Mouse (Mus musculus) megakaryocyte, embryonic 14.5 days (primary cell): ENCODE data around the gene Tnnt2. TPM values are rescaled to one million over a fixed set of nuclear protein-coding genes. Genes with fewer than 3 reads are reported as not detected.

Source experiments
- H3K27me3 ChIP-seq: replicated peaks from 2 replicates; pipeline ENCODE3; 2012; ENCODE audit warnings: inconsistent platforms
- H3K36me3 ChIP-seq: replicated peaks from 2 replicates; pipeline ENCODE3; 2012; ENCODE audit warnings: low read length, inconsistent platforms, mixed read lengths
- H3K4me1 ChIP-seq: 2 replicates; pipeline ENCODE4 v1.6.1; 2012; ENCODE audit warnings: inconsistent platforms
- H3K4me3 ChIP-seq: replicated peaks from 2 replicates; pipeline ENCODE3; 2012; ENCODE audit warnings: moderate library complexity, mild to moderate bottlenecking, inconsistent platforms
- H3K9me3 ChIP-seq: 2 replicates; pipeline ENCODE4 v1.6.1; 2012; ENCODE audit warnings: inconsistent platforms
- FLI1 ChIP-seq: IDR thresholded peaks from 2 replicates; pipeline ENCODE4 v1.6.1; 2012; ENCODE audit warnings: low read length, inconsistent platforms, mixed read lengths
- GATA1 ChIP-seq: IDR thresholded peaks from 3 replicates; pipeline ENCODE4 v1.6.1; 2012; ENCODE audit warnings: mixed read lengths, low read length, inconsistent platforms, borderline replicate concordance
- polyA plus RNA-seq: library from polyadenylated mRNA; stranded (reverse); fragments of >175 nt; gene quantifications from 2 replicates; pipeline ENCODE4 v1.2.3, GENCODE M21; 2012; ENCODE audit warnings: low replicate concordance; ENCODE audit not compliant: insufficient read depth

Gene Tnnt2
- polyA plus RNA-seq, 1 experiment = 0.59 TPM

GRCm38 (mm10) chr1:135893377-135893776 lies 57.2 kb downstream of the Tnnt2 start:
- Histone ChIP-seq H3K4me1 (peaks cover 4% of the 10 kb centered on the region), H3K4me3 (no peak overlapping the region), H3K36me3 (no peaks in the 10 kb centered on the region), H3K9me3 (no peaks in the 10 kb centered on the region), H3K27me3 (peaks cover 82% of the 10 kb centered on the region)
- TF ChIP-seq GATA1 (no peak), FLI1 (no peak)

- Histone ChIP-seq H3K4me3 (no peak overlapping the region), H3K27me3 (peaks cover 86% of the 10 kb centered on the region), H3K9me3 (no peaks in the 10 kb centered on the region), H3K36me3 (no peaks in the 10 kb centered on the region), H3K4me1 (peaks cover 4% of the 10 kb centered on the region)
- TF ChIP-seq FLI1 = no peak
- no peak for TF ChIP-seq GATA1
Observed at GRCm38 (mm10) chr1:135895367-135895766, 59.2 kb downstream of the Tnnt2 start.

GRCm38 (mm10) chr1:135899295-135899694 lies 63.1 kb downstream of the Tnnt2 start:
- H3K4me3 ChIP-seq = no peak overlapping the region
- no peaks in the 10 kb centered on the region for H3K9me3 ChIP-seq
- no peaks in the 10 kb centered on the region for H3K36me3 ChIP-seq
- TF ChIP-seq GATA1 = no peak
- no peak for TF ChIP-seq FLI1
- H3K27me3 ChIP-seq = peaks cover 83% of the 10 kb centered on the region
- H3K4me1 ChIP-seq = no peaks in the 10 kb centered on the region

GRCm38 (mm10) chr1:135899991-135900515 lies 63.9 kb downstream of the Tnnt2 start:
- H3K36me3 ChIP-seq = no peaks in the 10 kb centered on the region
- H3K4me3 ChIP-seq = no peak overlapping the region
- no peaks in the 10 kb centered on the region for H3K9me3 ChIP-seq
- TF ChIP-seq GATA1 (no peak), FLI1 (no peak)
- H3K4me1 ChIP-seq = no peaks in the 10 kb centered on the region
- H3K27me3 ChIP-seq = peaks cover 75% of the 10 kb centered on the region

Other genes starting within 250 kb of the Tnnt2 start
- gene Nav1, start 229.1 kb upstream of the Tnnt2 start, polyA plus RNA-seq = 13.4 and 13.9 TPM in 2 replicates
- 55.5 and 121 TPM in 2 replicates for gene Csrp1, start 116.3 kb upstream of the Tnnt2 start, polyA plus RNA-seq
- gene Phlda3, start 70.2 kb upstream of the Tnnt2 start, polyA plus RNA-seq = 104 and 232 TPM in 2 replicates
- 0.82 TPM in 1 of 2 replicates, not detected in the other for gene Tnni1, start 56.9 kb upstream of the Tnnt2 start, polyA plus RNA-seq
- 0.07 TPM in 1 of 2 replicates, not detected in the other for gene Lad1, start 17.8 kb upstream of the Tnnt2 start, polyA plus RNA-seq
- gene Pkp1, start 82.9 kb downstream of the Tnnt2 start, polyA plus RNA-seq = 0.04 TPM in 1 of 2 replicates, not detected in the other
- 0.12 and 0.43 TPM in 2 replicates for gene Igfn1, start 170.0 kb downstream of the Tnnt2 start, polyA plus RNA-seq
- gene Tmem9, start 171.8 kb downstream of the Tnnt2 start, polyA plus RNA-seq = 6.0 and 24.1 TPM in 2 replicates
- gene Ascl5, start 214.4 kb downstream of the Tnnt2 start, polyA plus RNA-seq = not detected in 2 replicates
- not detected in 2 replicates for gene Cacna1s, start 216.4 kb downstream of the Tnnt2 start, polyA plus RNA-seq